Mouse (Mus musculus) heart, adult 8-10 months (tissue): Measurements from ENCODE around the gene Cdh3. TPM values are rescaled to one million over a fixed set of nuclear protein-coding genes. Genes with fewer than 3 reads are reported as not detected.

Experiments
- DNase-seq: peaks from one replicate; pipeline ENCODE4 v3.0.0; 2022; ENCODE audit warnings: low spot score
- total RNA-seq, 4 experiments: library from RNA; stranded (reverse); gene quantifications; 2 replicates each; pipeline ENCODE4 v1.2.4; 2022

Gene Cdh3
- 1 to 10 TPM in 1 of 4 experiments, under 1 TPM in 3; 0.71 to 1.7 (median 0.87) TPM for total RNA-seq

- DNase-seq, result no peak
Observed at GRCm38 (mm10) chr8:106510365-106510975, at the start of gene Cdh3. Cdh3 (plus strand) TSS chr8:106510891.

GRCm38 (mm10) chr8:106462131-106462530 is 48.6 kb upstream of the Cdh3 start:
- DNase-seq, result no peak

- DNase-seq, result no peak
Observed at GRCm38 (mm10) chr8:106463795-106464194, 46.9 kb upstream of the Cdh3 start.

- DNase-seq, result no peak
Observed at GRCm38 (mm10) chr8:106469485-106469884, 41.2 kb upstream of the Cdh3 start.

- no peak for DNase-seq
Observed at GRCm38 (mm10) chr8:106474001-106474400, 36.7 kb upstream of the Cdh3 start.

GRCm38 (mm10) chr8:106500018-106500685 is 10.5 kb upstream of the Cdh3 start, which contains the start of gene 6030452D12Rik:
6030452D12Rik (plus strand) TSS chr8:106500522.
- DNase-seq, result peak; percentile 59

- peak; percentile 29 for DNase-seq
Observed at GRCm38 (mm10) chr8:106504241-106504640, 6.5 kb upstream of the Cdh3 start.

GRCm38 (mm10) chr8:106505328-106505965 is 5.2 kb upstream of the Cdh3 start:
- DNase-seq, result no peak

- DNase-seq, result no peak
Observed at GRCm38 (mm10) chr8:106506106-106506505, 4.6 kb upstream of the Cdh3 start.

GRCm38 (mm10) chr8:106507761-106508331 is 2.8 kb upstream of the Cdh3 start:
- no peak for DNase-seq

GRCm38 (mm10) chr8:106508456-106508855 is 2.2 kb upstream of the Cdh3 start:
- no peak for DNase-seq

- no peak for DNase-seq
Observed at GRCm38 (mm10) chr8:106509079-106509780, 1.5 kb upstream of the Cdh3 start.

GRCm38 (mm10) chr8:106511065-106511501 is 392 bp downstream of the Cdh3 start:
- no peak for DNase-seq

- DNase-seq, result no peak
Observed at GRCm38 (mm10) chr8:106511531-106512041, 895 bp downstream of the Cdh3 start.

- DNase-seq, result no peak
Observed at GRCm38 (mm10) chr8:106512475-106513150, 1.9 kb downstream of the Cdh3 start.

- DNase-seq, result no peak
Observed at GRCm38 (mm10) chr8:106515946-106516479, 5.3 kb downstream of the Cdh3 start.

GRCm38 (mm10) chr8:106516581-106516980 is 5.9 kb downstream of the Cdh3 start:
- no peak for DNase-seq

- no peak for DNase-seq
Observed at GRCm38 (mm10) chr8:106518763-106519162, 8.1 kb downstream of the Cdh3 start.

- no peak for DNase-seq
Observed at GRCm38 (mm10) chr8:106520578-106520977, 9.9 kb downstream of the Cdh3 start.

- DNase-seq, result no peak
Observed at GRCm38 (mm10) chr8:106521845-106522244, 11.2 kb downstream of the Cdh3 start.

- DNase-seq, result no peak
Observed at GRCm38 (mm10) chr8:106526725-106527124, 16.0 kb downstream of the Cdh3 start.
